Mouse (Mus musculus): ENCODE measurements at regions not wholly inside any gene's neighbourhood (a gene's known extent, or its start where the extent isn't known, plus 50 kb on each side); places are given as distances from the start of the nearest gene placed in this dataset.

DNA sequence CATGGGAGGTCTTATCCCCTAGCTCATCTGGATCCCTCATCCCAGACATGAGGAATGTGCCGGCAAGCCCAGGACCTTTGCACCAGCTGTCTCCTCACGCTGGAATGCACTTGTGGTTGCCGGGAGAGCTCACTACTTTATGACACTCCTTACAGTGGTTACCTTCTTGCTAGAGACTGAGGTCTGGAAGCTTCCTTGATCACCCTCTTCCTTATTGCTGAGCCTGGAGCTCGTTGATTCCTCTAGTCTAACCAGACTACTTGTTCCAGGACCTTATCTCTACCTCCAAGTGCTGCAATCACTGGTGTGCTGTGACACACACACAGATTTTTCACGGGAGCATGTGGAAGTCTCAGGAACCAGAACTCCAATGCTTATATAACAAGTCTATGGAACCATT, 411.6 kb upstream of the Tbx3 start:
- Histone ChIP-seq H3K9me3 (ENCODE audit: low read length) (no peaks in the 10 kb centered on the region), H3K4me3 (replicated peaks; ENCODE audit: low read length) (no peak overlapping the region), H3K27me3 (ENCODE audit: insufficient read depth, low read length) (peaks cover 21% of the 10 kb centered on the region), H3K36me3 (ENCODE audit: insufficient read depth, low read length) (no peaks in the 10 kb centered on the region), H3K4me1 (replicated peaks; ENCODE audit: low read depth, low read length) (peaks cover 19% of the 10 kb centered on the region)
- TF ChIP-seq POU5F1 (IDR thresholded peaks at IDR 0.05; ENCODE audit: borderline replicate concordance, low read length) (no peak), NANOG (IDR thresholded peaks at IDR 0.05; ENCODE audit: borderline replicate concordance, low read length) (no peak), CTCF (conservative IDR thresholded peaks at IDR 0.05; ENCODE audit: low read length) (no peak)

DNA sequence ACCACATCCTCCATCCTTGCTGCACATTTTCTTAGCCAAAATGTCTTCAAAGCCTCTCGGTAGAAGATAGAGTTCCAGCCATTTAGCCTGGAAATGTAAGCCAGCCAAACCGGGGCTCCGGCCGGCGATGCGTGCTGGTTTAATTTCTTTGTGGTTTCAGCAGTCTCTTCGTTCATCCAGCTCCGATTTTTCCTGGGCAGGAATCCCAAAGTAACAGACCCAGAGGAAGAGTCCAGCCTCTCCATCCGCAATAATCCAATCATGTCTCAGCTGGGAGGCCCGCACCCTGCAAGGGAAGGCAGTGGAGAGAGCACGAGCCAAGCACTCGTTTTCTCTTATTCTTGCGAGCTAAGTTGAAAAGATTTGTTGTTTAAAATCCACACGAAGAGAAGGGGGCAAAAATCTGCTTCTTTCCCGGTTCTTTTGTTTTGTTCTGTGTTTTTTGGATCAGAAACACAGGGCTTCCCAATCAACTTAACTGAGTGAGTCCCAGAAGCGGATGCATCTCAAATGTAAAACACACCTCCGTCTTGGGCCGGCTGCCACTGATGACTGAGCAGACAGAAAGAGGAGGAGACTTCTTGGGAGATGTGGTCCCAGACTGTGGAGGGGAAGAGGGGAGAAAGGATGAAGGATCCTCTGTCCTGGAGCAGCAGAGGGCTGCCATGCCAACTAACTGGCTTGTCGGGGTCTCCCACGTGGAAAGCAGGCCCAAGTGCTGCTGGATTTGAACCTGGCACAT, 405.1 kb upstream of the Tbx3 start:
- peaks cover 13% of the 10 kb centered on the region for H3K9me3 ChIP-seq (ENCODE audit: low read length)
- H3K36me3 ChIP-seq (ENCODE audit: insufficient read depth, low read length): no peaks in the 10 kb centered on the region
- H3K27me3 ChIP-seq (ENCODE audit: insufficient read depth, low read length): 0 out of 2 replicates have a peak, but pooled peaks cover 4% of the 10 kb centered on the region
- H3K4me1 ChIP-seq (replicated peaks; ENCODE audit: low read depth, low read length): peaks cover 5% of the 10 kb centered on the region; the same call in 1 of the 2 replicates
- H3K4me3 ChIP-seq (replicated peaks; ENCODE audit: low read length): no peak overlapping the region
- TF ChIP-seq POU5F1 (IDR thresholded peaks at IDR 0.05; ENCODE audit: borderline replicate concordance, low read length) (no peak), CTCF (conservative IDR thresholded peaks at IDR 0.05; ENCODE audit: low read length) (no peak), NANOG (IDR thresholded peaks at IDR 0.05; ENCODE audit: borderline replicate concordance, low read length) (no peak)

GRCm38 (mm10) chr5:119271234-119271852, 399.1 kb upstream of the Tbx3 start:
- no peak for TF ChIP-seq POU5F1 (IDR thresholded peaks at IDR 0.05; ENCODE audit: borderline replicate concordance, low read length)
- no peak for TF ChIP-seq NANOG (IDR thresholded peaks at IDR 0.05; ENCODE audit: borderline replicate concordance, low read length)
- TF ChIP-seq CTCF (conservative IDR thresholded peaks at IDR 0.05; ENCODE audit: low read length): no peak
- no peaks in the 10 kb centered on the region for H3K36me3 ChIP-seq (ENCODE audit: insufficient read depth, low read length)
- peaks cover 23% of the 10 kb centered on the region; the same call in 1 of the 2 replicates for H3K27me3 ChIP-seq (ENCODE audit: insufficient read depth, low read length)
- no peak overlapping the region for H3K4me3 ChIP-seq (replicated peaks; ENCODE audit: low read length)
- H3K4me1 ChIP-seq (replicated peaks; ENCODE audit: low read depth, low read length): no peaks in the 10 kb centered on the region
- H3K9me3 ChIP-seq (ENCODE audit: low read length): peaks cover 13% of the 10 kb centered on the region

DNA sequence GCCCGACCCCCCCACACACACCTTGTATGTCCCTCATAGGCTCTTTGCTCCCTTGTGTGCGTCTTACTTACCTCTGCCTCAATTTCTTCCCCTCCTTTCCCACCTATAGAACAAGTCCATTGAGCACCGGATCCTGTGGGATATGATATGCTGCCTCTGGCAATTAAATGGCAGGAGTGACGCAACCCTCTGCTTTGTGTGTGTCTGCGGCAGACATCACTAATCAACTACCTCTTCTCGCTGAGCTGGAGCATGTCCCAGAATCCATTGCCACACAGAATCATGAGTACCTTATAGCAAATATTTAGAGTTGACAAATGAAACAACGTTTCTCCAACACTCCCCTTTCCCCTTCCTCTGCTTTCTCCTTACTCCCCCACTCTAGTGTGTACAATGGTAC, 397.3 kb upstream of the Tbx3 start:
- H3K4me1 ChIP-seq (replicated peaks; ENCODE audit: low read depth, low read length): no peaks in the 10 kb centered on the region
- TF ChIP-seq NANOG (IDR thresholded peaks at IDR 0.05; ENCODE audit: borderline replicate concordance, low read length) (no peak), POU5F1 (IDR thresholded peaks at IDR 0.05; ENCODE audit: borderline replicate concordance, low read length) (no peak), CTCF (conservative IDR thresholded peaks at IDR 0.05; ENCODE audit: low read length) (no peak)
- no peak overlapping the region for H3K4me3 ChIP-seq (replicated peaks; ENCODE audit: low read length)
- H3K27me3 ChIP-seq (ENCODE audit: insufficient read depth, low read length): peaks cover 23% of the 10 kb centered on the region
- peaks cover 3% of the 10 kb centered on the region; the same call in 1 of the 2 replicates for H3K9me3 ChIP-seq (ENCODE audit: low read length)
- H3K36me3 ChIP-seq (ENCODE audit: insufficient read depth, low read length): no peaks in the 10 kb centered on the region

DNA sequence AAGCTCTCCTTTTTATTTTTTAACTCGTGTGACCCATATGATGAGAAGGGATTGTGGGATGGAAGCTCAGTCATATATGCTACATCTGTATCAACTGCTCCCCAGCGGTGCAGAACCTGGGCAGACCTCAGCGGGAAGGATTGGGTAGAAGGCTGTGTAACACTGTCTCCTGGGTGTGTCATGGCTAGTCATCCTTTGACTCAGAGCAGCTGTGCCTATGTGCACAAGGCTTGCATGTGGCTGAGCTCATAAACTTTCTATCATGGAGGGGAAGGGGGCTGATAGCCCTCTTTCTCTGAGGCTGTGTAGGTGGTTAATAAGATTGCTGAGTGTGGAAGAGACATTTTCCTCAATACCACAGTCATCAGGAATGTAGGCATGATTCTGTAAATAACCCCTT, 396.9 kb upstream of the Tbx3 start:
- Histone ChIP-seq H3K4me3 (replicated peaks; ENCODE audit: low read length) (no peak overlapping the region), H3K27me3 (ENCODE audit: insufficient read depth, low read length) (peaks cover 23% of the 10 kb centered on the region), H3K36me3 (ENCODE audit: insufficient read depth, low read length) (no peaks in the 10 kb centered on the region), H3K9me3 (ENCODE audit: low read length) (peaks cover 3% of the 10 kb centered on the region; the same call in 1 of the 2 replicates), H3K4me1 (replicated peaks; ENCODE audit: low read depth, low read length) (no peaks in the 10 kb centered on the region)
- TF ChIP-seq NANOG (IDR thresholded peaks at IDR 0.05; ENCODE audit: borderline replicate concordance, low read length) (no peak), POU5F1 (IDR thresholded peaks at IDR 0.05; ENCODE audit: borderline replicate concordance, low read length) (no peak), CTCF (conservative IDR thresholded peaks at IDR 0.05; ENCODE audit: low read length) (no peak)

DNA sequence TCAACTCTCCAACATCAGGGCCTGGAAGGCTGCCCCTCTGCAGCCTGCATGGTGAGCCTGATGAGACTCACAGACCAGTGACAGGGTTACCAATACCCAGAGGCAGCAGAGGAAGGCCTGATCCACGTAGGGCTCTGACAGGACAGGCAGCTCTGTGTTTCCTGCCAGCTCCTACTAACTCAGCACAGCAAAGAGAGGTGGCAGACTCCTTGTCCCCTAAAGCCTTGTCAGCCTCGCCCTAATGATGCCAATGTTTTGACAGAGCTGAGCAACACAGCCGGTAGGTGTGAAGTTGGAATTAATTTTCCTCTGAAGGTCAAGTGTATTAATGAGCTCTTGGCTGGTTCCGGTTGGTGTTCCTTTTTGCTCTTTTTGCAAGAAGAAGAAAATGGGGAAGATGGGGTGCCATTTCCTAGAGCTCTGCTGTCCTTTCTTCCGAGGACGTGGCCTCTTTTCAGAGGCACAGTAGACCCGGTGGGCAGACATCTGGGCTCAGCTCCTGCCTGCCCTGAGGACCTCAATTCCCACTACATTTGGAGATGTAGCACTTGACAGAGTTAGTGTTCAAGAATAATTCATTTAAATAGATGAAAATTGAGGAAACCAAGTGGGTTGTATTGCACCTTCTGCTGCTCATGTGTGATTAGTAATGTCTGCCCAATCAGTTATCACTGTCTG, 395.5 kb upstream of the Tbx3 start:
- H3K36me3 ChIP-seq (ENCODE audit: insufficient read depth, low read length): no peaks in the 10 kb centered on the region
- no peak overlapping the region for H3K4me3 ChIP-seq (replicated peaks; ENCODE audit: low read length)
- no peaks in the 10 kb centered on the region for H3K4me1 ChIP-seq (replicated peaks; ENCODE audit: low read depth, low read length)
- H3K9me3 ChIP-seq (ENCODE audit: low read length): peaks cover 3% of the 10 kb centered on the region; the same call in 1 of the 2 replicates
- TF ChIP-seq NANOG (IDR thresholded peaks at IDR 0.05; ENCODE audit: borderline replicate concordance, low read length) (no peak), POU5F1 (IDR thresholded peaks at IDR 0.05; ENCODE audit: borderline replicate concordance, low read length) (no peak), CTCF (conservative IDR thresholded peaks at IDR 0.05; ENCODE audit: low read length) (no peak)
- H3K27me3 ChIP-seq (ENCODE audit: insufficient read depth, low read length): peaks cover 23% of the 10 kb centered on the region

GRCm38 (mm10) chr5:119280146-119280545, 390.3 kb upstream of the Tbx3 start:
- H3K9me3 ChIP-seq (ENCODE audit: low read length): no peaks in the 10 kb centered on the region
- no peaks in the 10 kb centered on the region; the same call in 1 of the 2 replicates for H3K27me3 ChIP-seq (ENCODE audit: insufficient read depth, low read length)
- no peak overlapping the region for H3K4me3 ChIP-seq (replicated peaks; ENCODE audit: low read length)
- H3K36me3 ChIP-seq (ENCODE audit: insufficient read depth, low read length): no peaks in the 10 kb centered on the region
- TF ChIP-seq NANOG (IDR thresholded peaks at IDR 0.05; ENCODE audit: borderline replicate concordance, low read length) (no peak), CTCF (conservative IDR thresholded peaks at IDR 0.05; ENCODE audit: low read length) (no peak), POU5F1 (IDR thresholded peaks at IDR 0.05; ENCODE audit: borderline replicate concordance, low read length) (no peak)
- no peaks in the 10 kb centered on the region for H3K4me1 ChIP-seq (replicated peaks; ENCODE audit: low read depth, low read length)

- no peaks in the 10 kb centered on the region; the same call in 1 of the 2 replicates for H3K27me3 ChIP-seq (ENCODE audit: insufficient read depth, low read length)
- no peaks in the 10 kb centered on the region for H3K36me3 ChIP-seq (ENCODE audit: insufficient read depth, low read length)
- H3K4me3 ChIP-seq (replicated peaks; ENCODE audit: low read length): no peak overlapping the region
- H3K9me3 ChIP-seq (ENCODE audit: low read length): peaks cover 5% of the 10 kb centered on the region; the same call in 1 of the 2 replicates
- peaks cover 10% of the 10 kb centered on the region; the same call in 1 of the 2 replicates for H3K4me1 ChIP-seq (replicated peaks; ENCODE audit: low read depth, low read length)
- TF ChIP-seq POU5F1 (IDR thresholded peaks at IDR 0.05; ENCODE audit: borderline replicate concordance, low read length) (no peak), NANOG (IDR thresholded peaks at IDR 0.05; ENCODE audit: borderline replicate concordance, low read length) (no peak), CTCF (conservative IDR thresholded peaks at IDR 0.05; ENCODE audit: low read length) (no peak)
Measured at GRCm38 (mm10) chr5:119289808-119290207, 380.7 kb upstream of the Tbx3 start.
